Mouse (Mus musculus): ENCODE data around the gene Col23a1.
"Not testable (repeated sequence)": the region's sequence is repeated elsewhere in the genome, so short reads cannot be mapped to it uniquely, and the experiment has no call there.

The Col23a1 gene

GRCm38 (mm10) chr11:51328387-51328942 is 38.7 kb downstream of the Col23a1 start:
- DNase-seq = no peak

- no peak for DNase-seq
These were observed 40.4 kb downstream of the Col23a1 start for GRCm38 (mm10) chr11:51329837-51330714.

- no peak for DNase-seq
These were observed 44.3 kb downstream of the Col23a1 start for GRCm38 (mm10) chr11:51334017-51334416.

- DNase-seq = no peak
These were observed 47.9 kb downstream of the Col23a1 start for GRCm38 (mm10) chr11:51337585-51337984.

GRCm38 (mm10) chr11:51338416-51338815 is 48.7 kb downstream of the Col23a1 start:
- no peak for DNase-seq

GRCm38 (mm10) chr11:51341091-51341490 is 51.4 kb downstream of the Col23a1 start:
- DNase-seq = no peak

GRCm38 (mm10) chr11:51342776-51343175 is 53.1 kb downstream of the Col23a1 start:
- DNase-seq = peak; percentile 72

- DNase-seq = no peak
These were observed 53.6 kb downstream of the Col23a1 start for GRCm38 (mm10) chr11:51343312-51343711.

- DNase-seq = no peak
These were observed 54.1 kb downstream of the Col23a1 start for GRCm38 (mm10) chr11:51343728-51344289.

GRCm38 (mm10) chr11:51345481-51346465 is 56.1 kb downstream of the Col23a1 start:
- DNase-seq = peak; percentile 40

GRCm38 (mm10) chr11:51347756-51348155 is 58.0 kb downstream of the Col23a1 start:
- DNase-seq = no peak

- DNase-seq = no peak
These were observed 59.9 kb downstream of the Col23a1 start for GRCm38 (mm10) chr11:51349665-51350064.

GRCm38 (mm10) chr11:51351151-51351550 is 61.4 kb downstream of the Col23a1 start:
- no peak for DNase-seq

GRCm38 (mm10) chr11:51351841-51352240 is 62.1 kb downstream of the Col23a1 start:
- no peak for DNase-seq

GRCm38 (mm10) chr11:51353746-51354145 is 64.0 kb downstream of the Col23a1 start:
- DNase-seq = no peak

- DNase-seq = not testable (repeated sequence)
These were observed 69.3 kb downstream of the Col23a1 start for GRCm38 (mm10) chr11:51358981-51359380.

GRCm38 (mm10) chr11:51364353-51364752 is 74.6 kb downstream of the Col23a1 start:
- no peak for DNase-seq

- no peak for DNase-seq
These were observed 77.6 kb downstream of the Col23a1 start for GRCm38 (mm10) chr11:51367334-51367733.

- no peak for DNase-seq
These were observed 80.6 kb downstream of the Col23a1 start for GRCm38 (mm10) chr11:51370273-51370672.

GRCm38 (mm10) chr11:51371321-51371720 is 81.6 kb downstream of the Col23a1 start:
- no peak for DNase-seq

GRCm38 (mm10) chr11:51371926-51372325 is 82.2 kb downstream of the Col23a1 start:
- DNase-seq = no peak

- no peak for DNase-seq
These were observed 87.5 kb downstream of the Col23a1 start for GRCm38 (mm10) chr11:51377199-51377598.

- DNase-seq = peak; percentile 12
These were observed 99.2 kb downstream of the Col23a1 start for GRCm38 (mm10) chr11:51388892-51389340.
